Mouse (Mus musculus) layer of hippocampus, postnatal 25 days (tissue): ENCODE data around the gene Lpcat1. TPM values are rescaled to one million over a fixed set of nuclear protein-coding genes. Genes with fewer than 3 reads are reported as not detected.

Experiments used
- DNase-seq, 2 experiments: peaks; one replicate each; pipeline ENCODE4 v3.0.0; 2022; ENCODE audit warnings: mixed read lengths in 2 of 2, low spot score in 1 of 2; ENCODE audit errors: extremely low spot score in 1 of 2
- total RNA-seq, 2 experiments: library from RNA; stranded (reverse); gene quantifications; 2 replicates each; pipeline ENCODE4 v1.2.3; 2021

Gene Lpcat1
- total RNA-seq, 2 experiments from 2014 or later, result 37.6 to 42.4 TPM

GRCm38 (mm10) chr13:73475058-73475980 lies 8.3 kb downstream of the Lpcat1 start:
- DNase-seq, result no peak

- DNase-seq, result no peak
Observed at GRCm38 (mm10) chr13:73476259-73476658, 9.3 kb downstream of the Lpcat1 start.

- DNase-seq, result no peak
Observed at GRCm38 (mm10) chr13:73476796-73477195, 9.8 kb downstream of the Lpcat1 start.

- DNase-seq, result no peak
Observed at GRCm38 (mm10) chr13:73477841-73478240, 10.8 kb downstream of the Lpcat1 start.

- no peak for DNase-seq
Observed at GRCm38 (mm10) chr13:73482476-73482875, 15.5 kb downstream of the Lpcat1 start.

GRCm38 (mm10) chr13:73483331-73483730 lies 16.3 kb downstream of the Lpcat1 start:
- no peak for DNase-seq

- DNase-seq, result no peak
Observed at GRCm38 (mm10) chr13:73484171-73484570, 17.2 kb downstream of the Lpcat1 start.

GRCm38 (mm10) chr13:73488105-73488504 lies 21.1 kb downstream of the Lpcat1 start:
- DNase-seq, result no peak

- no peak for DNase-seq
Observed at GRCm38 (mm10) chr13:73488707-73489106, 21.7 kb downstream of the Lpcat1 start.

- no peak for DNase-seq
Observed at GRCm38 (mm10) chr13:73489986-73490385, 23.0 kb downstream of the Lpcat1 start.

- DNase-seq, result no peak
Observed at GRCm38 (mm10) chr13:73490564-73491170, 23.7 kb downstream of the Lpcat1 start.

- DNase-seq, result no peak
Observed at GRCm38 (mm10) chr13:73493183-73493582, 26.2 kb downstream of the Lpcat1 start.

- DNase-seq, result no peak
Observed at GRCm38 (mm10) chr13:73494528-73494927, 27.5 kb downstream of the Lpcat1 start.

GRCm38 (mm10) chr13:73496137-73496536 lies 29.1 kb downstream of the Lpcat1 start:
- DNase-seq, result no peak

- DNase-seq, result no peak
Observed at GRCm38 (mm10) chr13:73499893-73500604, 33.1 kb downstream of the Lpcat1 start.

GRCm38 (mm10) chr13:73502719-73503118 lies 35.7 kb downstream of the Lpcat1 start:
- DNase-seq, result no peak

GRCm38 (mm10) chr13:73505686-73506467 lies 38.9 kb downstream of the Lpcat1 start:
- peak; percentile 80 to 96 for DNase-seq

- no peak for DNase-seq
Observed at GRCm38 (mm10) chr13:73508817-73509550, 42.0 kb downstream of the Lpcat1 start.

GRCm38 (mm10) chr13:73509869-73510268 lies 42.9 kb downstream of the Lpcat1 start:
- no peak for DNase-seq
